Mouse (Mus musculus) kidney, adult 2 months (tissue): ENCODE measurements around the gene Rnf114. TPM values are rescaled to one million over a fixed set of nuclear protein-coding genes. Genes with fewer than 3 reads are reported as not detected.
A peak's percentile ranks its signal among the peaks of the same experiment; 100 is the strongest.

Experiments
- DNase-seq: peaks from one replicate; pipeline ENCODE4 v3.0.0; 2021
- H3K27ac ChIP-seq: fragments of 200-500 bp; 2 replicates; pipeline ENCODE4 v1.5.1; 2012; ENCODE audit warnings: low read depth, low read length, control low read depth, inconsistent platforms; ENCODE audit not compliant: insufficient read depth
- H3K27me3 ChIP-seq: fragments of 200-500 bp; replicated peaks from 2 replicates; pipeline ENCODE4 v1.6.1; 2012; ENCODE audit warnings: mild to moderate bottlenecking, moderate library complexity, low read length, inconsistent platforms; ENCODE audit not compliant: control insufficient read depth, insufficient read depth
- H3K36me3 ChIP-seq: fragments of 200-500 bp; 2 replicates; pipeline ENCODE4 v1.6.1; 2012; ENCODE audit warnings: mild to moderate bottlenecking, moderate library complexity, low read length, inconsistent platforms; ENCODE audit not compliant: control insufficient read depth, insufficient read depth
- H3K4me1 ChIP-seq: fragments of 200-500 bp; 2 replicates; pipeline ENCODE4 v1.6.1; 2011; ENCODE audit warnings: low read length; ENCODE audit not compliant: control insufficient read depth, insufficient read depth
- H3K4me3 ChIP-seq: fragments of 200-500 bp; 2 replicates; pipeline ENCODE4 v1.5.1; 2011; ENCODE audit warnings: mild to moderate bottlenecking, low read depth, low read length, control low read depth; ENCODE audit not compliant: insufficient read depth
- CTCF ChIP-seq: fragments of 200-500 bp; conservative IDR thresholded peaks from 2 replicates; pipeline ENCODE4 v1.5.1; 2011; ENCODE audit warnings: low read depth, mild to moderate bottlenecking, control low read depth, low read length, moderate library complexity, mixed read lengths; ENCODE audit not compliant: insufficient read depth, insufficient read length
- POLR2A ChIP-seq: fragments of 200-500 bp; IDR thresholded peaks from one replicate; pipeline ENCODE4 v1.6.1; 2011; ENCODE audit warnings: low read depth, low read length, control low read depth
- WGBS: fragments of 180-500 bp; shearing (Covaris S2); methylation state at CpG from one replicate; pipeline ENCODE4 v1.1.7; 2018; 5-methylcytosine and 5-hydroxymethylcytosine counted together
- polyA plus RNA-seq: library from polyadenylated mRNA; depleted of rRNA; stranded (reverse); fragments of >200 nt; gene quantifications from 2 replicates; pipeline ENCODE4 v1.2.3, GENCODE M21; 2012

Rnf114 gene
- polyA plus RNA-seq, 1 experiment: 98.2 TPM

GRCm38 (mm10) chr2:167476200-167476688, 16.2 kb upstream of the Rnf114 start:
- peaks cover 7% of the 10 kb centered on the region for H3K4me1 ChIP-seq

GRCm38 (mm10) chr2:167476762-167477161, 15.7 kb upstream of the Rnf114 start:
- Histone ChIP-seq H3K36me3 (no peaks in the 10 kb centered on the region; the same call in 1 of the 2 replicates), H3K27ac (0 out of 2 replicates have a peak overlapping the region, but pooled peaks have one; percentile 4), H3K4me3 (no peak overlapping the region), H3K4me1 (peaks cover 7% of the 10 kb centered on the region), H3K27me3 (no peaks in the 10 kb centered on the region)
- TF ChIP-seq POLR2A (no peak), CTCF (no peak)
- 46% methylated on average over 4 of the region's 4 CpGs for WGBS
- peak; percentile 47 for DNase-seq

More at GRCm38 (mm10) chr2:167476200-167476688, 16.2 kb upstream of the Rnf114 start:
- H3K27ac ChIP-seq: no peak overlapping the region
- no peaks in the 10 kb centered on the region; the same call in 1 of the 2 replicates for H3K36me3 ChIP-seq
- H3K4me3 ChIP-seq: no peak overlapping the region
- no peaks in the 10 kb centered on the region for H3K27me3 ChIP-seq
- peak; percentile 52 for DNase-seq
- TF ChIP-seq CTCF (no peak), POLR2A (no peak)
- 19% methylated on average over 7 of the region's 7 CpGs for WGBS

- Histone ChIP-seq H3K4me1 (peaks cover 13% of the 10 kb centered on the region), H3K27ac (no peak overlapping the region), H3K27me3 (no peaks in the 10 kb centered on the region), H3K36me3 (no peaks in the 10 kb centered on the region; the same call in 1 of the 2 replicates), H3K4me3 (no peak overlapping the region)
- DNase-seq: no peak
- 32% methylated on average over 2 of the region's 2 CpGs for WGBS
- TF ChIP-seq POLR2A (no peak), CTCF (no peak)
Measured at GRCm38 (mm10) chr2:167478128-167478527, 14.3 kb upstream of the Rnf114 start.

DNA sequence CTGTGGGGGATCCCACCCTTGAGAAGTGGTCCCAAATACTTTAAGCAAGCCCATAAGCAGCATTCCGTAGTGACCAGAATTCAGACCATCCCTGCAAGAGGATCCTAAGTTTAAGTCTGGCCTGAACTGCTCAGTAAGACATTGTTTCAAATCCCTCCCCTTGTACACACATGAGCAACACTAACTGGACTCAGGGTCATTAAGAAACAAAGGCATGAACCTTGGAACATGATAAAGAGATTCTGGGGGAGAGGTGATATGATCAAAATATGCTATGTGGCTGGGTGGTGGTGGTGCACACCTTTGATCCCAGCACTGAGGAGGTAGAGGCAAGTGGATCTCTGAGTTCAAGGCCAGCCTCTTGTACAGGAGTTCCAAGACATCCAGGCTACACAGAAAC, 12.9 kb upstream of the Rnf114 start:
- WGBS: 92% methylated on average over 1 of the region's 1 CpGs
- no peak for TF ChIP-seq POLR2A
- TF ChIP-seq CTCF: no peak
- no peak overlapping the region for H3K27ac ChIP-seq
- H3K27me3 ChIP-seq: no peaks in the 10 kb centered on the region
- H3K4me3 ChIP-seq: no peak overlapping the region
- H3K4me1 ChIP-seq: peaks cover 14% of the 10 kb centered on the region
- peaks cover 4% of the 10 kb centered on the region for H3K36me3 ChIP-seq
- no peak for DNase-seq

GRCm38 (mm10) chr2:167482681-167483080, 9.8 kb upstream of the Rnf114 start:
- peak; percentile 36 for DNase-seq
- peaks cover 31% of the 10 kb centered on the region for H3K4me1 ChIP-seq
- TF ChIP-seq POLR2A: no peak
- TF ChIP-seq CTCF: no peak
- WGBS: 54% methylated on average over 4 of the region's 4 CpGs
- no peak overlapping the region for H3K4me3 ChIP-seq
- no peak overlapping the region for H3K27ac ChIP-seq
- no peaks in the 10 kb centered on the region for H3K27me3 ChIP-seq
- H3K36me3 ChIP-seq: peaks cover 4% of the 10 kb centered on the region

DNA sequence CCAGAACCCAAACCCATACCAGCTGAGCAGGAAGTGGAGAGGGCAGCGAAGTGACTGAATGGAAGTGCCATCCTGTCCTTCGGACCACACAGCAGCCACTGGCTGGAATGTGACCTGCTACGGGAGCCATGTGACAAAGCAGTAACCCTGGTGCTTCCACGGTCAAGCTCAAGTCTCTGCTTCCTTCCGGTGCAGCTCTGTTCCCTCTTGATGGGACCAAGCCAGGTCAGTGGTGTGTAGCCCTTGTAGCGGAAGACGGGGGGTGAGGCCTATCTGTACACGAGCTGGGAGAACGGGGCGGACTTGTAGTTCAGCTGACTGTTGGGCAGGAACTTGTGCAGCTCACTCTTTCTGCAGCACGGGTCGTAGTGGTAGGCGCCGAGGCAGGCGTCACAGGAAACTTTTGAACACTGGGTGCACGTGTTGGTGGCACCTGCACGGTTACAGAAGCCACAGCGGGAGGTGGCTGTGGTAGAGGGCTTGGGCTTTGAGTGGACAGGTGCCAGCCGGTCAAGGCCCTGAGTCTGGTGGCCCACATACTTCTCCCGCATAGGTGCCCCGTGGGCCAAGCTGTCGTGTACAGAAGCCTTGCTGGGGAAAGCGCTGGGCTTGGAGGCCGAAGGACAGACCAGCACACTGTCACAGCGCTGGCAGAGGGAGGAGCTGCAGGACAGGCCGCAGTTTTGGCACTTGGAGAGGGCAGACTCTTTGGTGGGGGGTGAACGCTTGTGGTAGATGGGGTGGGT, 9.2 kb upstream of the Rnf114 start:
- H3K4me1 ChIP-seq: peaks cover 32% of the 10 kb centered on the region
- DNase-seq: peak; percentile 74
- whole genome bisulfite sequencing: 70% methylated on average over 27 of the region's 27 CpGs
- H3K27ac ChIP-seq: no peak overlapping the region
- no peaks in the 10 kb centered on the region for H3K27me3 ChIP-seq
- H3K4me3 ChIP-seq: no peak overlapping the region
- peaks cover 4% of the 10 kb centered on the region for H3K36me3 ChIP-seq
- TF ChIP-seq CTCF (no peak), POLR2A (no peak)

DNA sequence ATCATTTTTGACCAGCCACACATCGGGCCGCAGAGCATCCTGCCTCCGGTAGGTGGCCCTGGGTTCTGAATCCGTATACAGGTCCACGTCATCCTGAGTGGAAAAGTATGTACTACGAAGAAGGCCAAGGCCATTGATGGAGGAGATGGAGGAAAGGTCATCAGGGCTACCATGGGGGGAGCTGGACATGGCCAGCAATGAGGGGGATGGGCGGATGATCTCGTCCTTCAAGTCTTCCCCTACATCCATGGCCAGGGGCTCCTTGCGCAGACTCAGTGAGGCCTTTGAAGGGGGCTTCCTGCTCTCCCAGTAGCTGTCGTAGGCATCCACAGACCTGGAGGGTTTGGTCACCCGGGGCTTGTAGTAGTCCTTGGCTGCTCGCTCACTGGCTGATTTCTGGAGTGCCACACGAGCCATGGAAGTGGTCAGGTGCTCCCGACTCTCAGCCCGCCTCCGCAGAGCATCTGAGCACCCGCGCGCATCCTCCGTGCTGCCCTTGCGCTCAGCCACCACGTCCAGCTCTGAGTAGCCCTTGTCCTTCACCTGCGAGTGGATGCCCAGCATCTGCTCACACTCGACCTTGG, 8.5 kb upstream of the Rnf114 start:
- Histone ChIP-seq H3K27ac (no peak overlapping the region), H3K4me3 (no peak overlapping the region), H3K4me1 (peaks cover 35% of the 10 kb centered on the region), H3K36me3 (peaks cover 4% of the 10 kb centered on the region), H3K27me3 (no peaks in the 10 kb centered on the region)
- WGBS: 93% methylated on average over 24 of the region's 24 CpGs
- no peak for TF ChIP-seq CTCF
- TF ChIP-seq POLR2A: no peak
- DNase-seq: no peak
